Mouse (Mus musculus) common myeloid progenitor, adult 5-6 weeks (primary cell): ENCODE measurements around the gene Gm15319. TPM values are rescaled to one million over a fixed set of nuclear protein-coding genes. Genes with fewer than 3 reads are reported as not detected.
A peak's percentile ranks its signal among the peaks of the same experiment; 100 is the strongest.
"Not testable (repeated sequence)": the region's sequence is repeated elsewhere in the genome, so short reads cannot be mapped to it uniquely, and the experiment has no call there.

Experiments used
- ATAC-seq: replicated peaks from 2 replicates; pipeline ENCODE4 v1.8.0; 2016; ENCODE audit warnings: low read depth, mild to moderate bottlenecking, moderate TSS enrichment, inconsistent platforms; ENCODE audit not compliant: poor library complexity, severe bottlenecking
- total RNA-seq: library from RNA; stranded (forward); fragments of 200-1000, 187-1606 nt; gene quantifications from 2 replicates; pipeline ENCODE4 v1.2.3, GENCODE M21; 2017

Gm15319 gene
- total RNA-seq, 1 experiment from 2014 or later: not detected

- not testable (repeated sequence) for ATAC-seq
Measured at GRCm38 (mm10) chr8:20300042-20300441, 63.0 kb downstream of the Gm15319 start.

GRCm38 (mm10) chr8:20297939-20298505, 65.0 kb downstream of the Gm15319 start:
- not testable (repeated sequence) for ATAC-seq

- peak; percentile 100 for ATAC-seq
Measured at GRCm38 (mm10) chr8:20296803-20297702, 66.0 kb downstream of the Gm15319 start.

GRCm38 (mm10) chr8:20295881-20296280, 67.1 kb downstream of the Gm15319 start:
- ATAC-seq: not testable (repeated sequence)

- ATAC-seq: not testable (repeated sequence)
Measured at GRCm38 (mm10) chr8:20294826-20295225, 68.2 kb downstream of the Gm15319 start.

- ATAC-seq: not testable (repeated sequence)
Measured at GRCm38 (mm10) chr8:20293966-20294365, 69.0 kb downstream of the Gm15319 start.

- not testable (repeated sequence) for ATAC-seq
Measured at GRCm38 (mm10) chr8:20290015-20290414, 73.0 kb downstream of the Gm15319 start.

- ATAC-seq: not testable (repeated sequence)
Measured at GRCm38 (mm10) chr8:20288878-20289277, 74.1 kb downstream of the Gm15319 start.

- ATAC-seq: not testable (repeated sequence)
Measured at GRCm38 (mm10) chr8:20287706-20288105, 75.3 kb downstream of the Gm15319 start.
